Mouse (Mus musculus) CD4-positive naive resting alpha-beta T cell, adult 76 days (primary cell): ENCODE results near the gene Esyt2. TPM values are rescaled to one million over a fixed set of nuclear protein-coding genes. Genes with fewer than 3 reads are reported as not detected.

Experiments
- total RNA-seq: library from RNA; stranded (reverse); gene quantifications from one replicate; pipeline ENCODE4 v1.2.4, GENCODE M21; 2023

Gene Esyt2
- 280 TPM for total RNA-seq

DNA sequence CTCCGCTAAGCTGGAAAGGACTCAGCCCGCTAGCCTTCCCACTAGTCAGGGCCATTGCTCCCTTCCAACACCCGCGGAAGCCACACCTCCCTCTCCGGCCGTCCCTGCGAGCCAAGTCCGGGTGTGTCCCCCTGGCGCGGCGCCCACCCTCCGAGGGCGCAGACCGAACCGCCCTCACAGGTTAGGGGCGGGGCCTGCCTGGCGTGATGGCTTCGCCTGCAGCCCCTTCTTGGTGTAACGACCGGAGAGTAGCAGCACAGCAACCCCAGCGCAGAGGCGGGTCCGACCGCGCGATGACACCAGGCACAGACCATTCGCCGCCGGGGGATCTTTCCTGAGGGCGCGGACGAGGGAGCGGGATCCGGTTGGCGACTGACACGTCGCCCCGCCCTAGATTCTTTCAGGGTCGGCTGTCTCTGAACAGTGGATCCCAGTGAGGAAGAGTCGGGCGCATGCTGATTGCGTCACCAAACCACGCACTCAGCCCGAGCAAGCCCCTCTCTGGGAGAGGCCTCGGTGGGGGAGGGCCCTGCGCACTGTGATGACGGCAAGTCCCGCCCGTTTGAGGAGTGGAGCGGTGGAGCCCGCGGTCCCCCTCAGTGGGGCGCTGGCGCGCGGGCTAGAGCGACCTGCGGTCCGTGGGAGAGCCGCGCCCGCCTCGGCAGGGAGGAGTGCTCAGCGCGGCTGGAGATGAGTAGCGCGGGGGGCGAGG lies at the start of gene Esyt2:
Gene Esyt2 (plus strand): TSS at position 544 of the 712 bp plus-strand sequence.

DNA sequence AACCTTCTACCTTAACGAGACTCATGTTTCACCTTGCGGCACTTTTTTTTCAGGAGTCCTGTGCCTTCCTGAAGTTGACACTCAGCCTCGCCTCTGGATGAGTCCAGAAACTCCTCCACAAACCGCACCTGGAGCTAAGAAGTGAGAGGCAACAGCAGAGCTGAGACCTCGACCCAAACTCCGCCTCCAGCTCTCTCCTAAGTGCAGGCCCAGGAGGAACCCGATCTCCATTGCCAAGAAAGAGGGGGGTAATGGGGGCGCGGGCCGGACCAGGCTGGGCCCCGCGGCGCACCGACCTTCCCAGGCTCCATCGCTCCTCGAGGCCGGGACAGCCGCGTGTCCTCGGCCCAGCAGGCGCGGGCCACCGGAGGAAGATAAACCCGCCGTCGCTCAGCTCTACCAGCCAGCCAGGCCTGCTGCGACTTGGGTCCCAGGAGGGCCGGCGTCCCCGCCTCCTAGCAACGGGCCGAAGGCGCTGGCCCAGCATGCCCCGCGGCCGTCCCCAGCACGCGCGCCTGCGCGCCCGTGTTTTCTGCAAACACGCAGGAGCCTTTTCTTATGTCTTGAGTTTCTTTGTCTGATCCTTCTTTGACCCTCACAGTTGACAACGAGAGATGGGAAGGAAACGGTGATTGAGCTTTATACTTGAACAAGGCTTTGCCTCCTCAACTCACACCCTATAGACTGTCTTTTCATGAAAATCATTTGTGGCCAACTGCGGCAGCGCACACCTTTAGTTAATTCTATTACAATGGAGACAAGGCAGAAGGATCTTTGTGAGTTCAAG lies 18.2 kb upstream of the Esyt2 start, which contains the start of gene Wdr60:
Gene Wdr60 (minus strand): TSS at position 468 of the 787 bp plus-strand sequence.

DNA sequence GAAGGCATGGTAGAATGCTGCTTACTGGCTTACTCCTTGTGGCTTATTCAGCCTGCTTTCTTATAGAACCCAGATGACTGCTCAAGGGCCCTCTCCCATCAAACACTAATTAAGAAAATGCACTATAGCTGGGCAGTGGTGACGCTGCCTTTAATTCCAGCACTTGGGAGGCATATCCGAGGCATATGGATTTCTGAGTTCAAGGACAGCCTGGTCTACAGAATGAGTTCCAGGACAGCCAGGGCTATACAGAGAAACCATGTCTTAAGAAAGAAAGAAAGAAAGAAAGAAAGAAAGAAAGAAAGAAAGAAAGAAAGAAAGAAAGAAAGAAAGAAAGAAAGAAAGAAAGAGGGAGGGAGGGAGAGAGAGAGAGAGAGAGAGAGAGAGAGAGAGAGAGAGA lies 5.9 kb upstream of the Esyt2 start, which contains the start of gene Gm11027:
Gene Gm11027 (plus strand): TSS at position 301 of the 400 bp plus-strand sequence.

DNA sequence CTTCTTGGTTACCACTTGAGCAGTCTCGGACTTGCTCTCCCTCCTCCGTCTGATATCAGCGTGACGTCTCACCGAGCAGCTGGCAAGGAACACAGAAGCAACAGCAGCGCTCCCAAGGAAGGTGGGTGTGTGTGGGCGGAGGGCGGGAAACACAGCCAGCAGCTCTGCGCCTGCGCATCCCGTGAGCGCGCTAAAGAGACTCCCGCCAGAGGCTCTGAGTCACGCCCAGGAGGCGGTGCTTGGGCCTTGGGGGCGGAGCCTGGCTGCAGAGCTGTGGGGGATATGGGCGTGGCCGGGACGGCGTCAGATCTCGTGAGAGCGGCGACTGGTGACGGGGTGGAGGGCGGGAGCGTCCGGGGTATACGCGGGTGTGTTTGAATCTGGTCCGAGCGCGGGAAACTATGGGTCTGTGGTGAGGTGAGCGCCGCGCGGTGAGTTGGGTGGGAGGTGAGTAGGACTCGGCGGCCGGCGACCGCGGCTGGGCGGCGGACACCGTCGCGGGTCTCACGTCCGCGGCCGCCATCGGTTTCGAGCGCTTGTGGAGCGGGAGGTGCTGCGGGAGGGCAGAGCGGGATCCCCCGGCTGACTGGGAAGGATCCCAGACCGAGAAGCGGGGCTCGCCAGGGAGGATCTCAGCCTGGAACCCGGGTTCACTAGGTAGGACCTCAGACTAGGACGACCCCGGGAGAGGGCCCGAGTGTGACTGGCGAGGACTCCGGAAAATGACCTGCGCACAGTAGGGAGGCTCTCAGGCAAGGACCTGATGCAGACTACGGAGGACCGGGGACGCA lies 124.2 kb downstream of the Esyt2 start, which contains the start of gene Ncapg2:
Gene Ncapg2 (plus strand): TSS at position 358 of the 791 bp plus-strand sequence.

Other genes starting within 250 kb of the Esyt2 start
- 56.0 TPM for gene Zfp386, start 233.5 kb upstream of the Esyt2 start, total RNA-seq
- not detected for gene Vipr2, start 203.5 kb upstream of the Esyt2 start, total RNA-seq
- 0.67 TPM for gene Wdr60, start 18.2 kb upstream of the Esyt2 start, total RNA-seq
- not detected for gene Gm11027, start 5.8 kb upstream of the Esyt2 start, total RNA-seq
- gene Ncapg2, start 124.2 kb downstream of the Esyt2 start, total RNA-seq, result 4.1 TPM
- gene Ptprn2, start 204.5 kb downstream of the Esyt2 start, total RNA-seq, result not detected